Mouse (Mus musculus): ENCODE data around the gene Plxdc2. TPM values are rescaled to one million over a fixed set of nuclear protein-coding genes. Genes with fewer than 3 reads are reported as not detected.

Gene Plxdc2
- total RNA-seq, 2 experiments from 2014 or later, result 0.29 to 0.52 TPM

DNA sequence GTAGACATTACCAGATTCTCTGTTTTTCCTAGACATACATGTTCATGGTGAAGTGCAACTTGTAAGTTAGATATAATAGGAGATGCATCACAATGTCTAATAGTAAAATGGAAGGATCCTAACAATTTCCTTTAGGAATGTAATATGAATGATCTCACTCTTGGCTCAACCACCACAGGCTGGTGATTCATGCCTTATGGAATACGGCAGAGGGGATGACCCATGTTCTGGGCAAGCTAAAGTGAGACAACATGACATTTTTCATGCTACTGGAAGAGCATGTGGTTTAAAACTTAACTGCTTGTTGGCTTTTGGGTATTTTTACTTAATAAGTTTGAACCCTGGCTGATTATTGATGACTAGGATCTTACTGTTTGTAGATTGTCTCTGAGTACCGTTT lies 50.4 kb downstream of the Plxdc2 start:
- ATAC-seq (replicated peaks; ENCODE audit: poor library complexity), result no peak

- no peak for ATAC-seq (replicated peaks; ENCODE audit: poor library complexity)
These were observed 58.4 kb downstream of the Plxdc2 start for GRCm38 (mm10) chr2:16414340-16414976.

DNA sequence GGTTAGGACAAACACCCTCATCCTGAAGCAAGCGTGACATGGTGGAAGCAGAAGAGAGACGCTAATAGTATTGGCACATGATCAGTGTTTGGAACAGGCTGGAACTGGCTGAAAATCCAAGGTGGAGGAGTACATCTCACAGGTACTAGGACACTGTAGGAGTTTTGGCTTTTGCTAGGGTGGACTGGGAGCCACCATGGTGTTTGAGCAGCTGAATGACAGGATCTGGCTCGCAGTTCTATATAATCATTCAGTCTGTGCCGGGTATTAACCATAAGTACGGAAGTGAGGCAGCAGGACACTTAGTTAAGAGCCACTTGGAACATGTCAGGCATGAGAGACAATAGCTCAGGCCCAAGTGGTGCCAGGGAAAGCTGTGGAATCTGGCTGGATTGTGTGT lies 82.9 kb downstream of the Plxdc2 start:
- no peak for ATAC-seq (replicated peaks; ENCODE audit: poor library complexity)

GRCm38 (mm10) chr2:16442643-16443042 lies 86.5 kb downstream of the Plxdc2 start:
- ATAC-seq (replicated peaks; ENCODE audit: poor library complexity), result no peak

DNA sequence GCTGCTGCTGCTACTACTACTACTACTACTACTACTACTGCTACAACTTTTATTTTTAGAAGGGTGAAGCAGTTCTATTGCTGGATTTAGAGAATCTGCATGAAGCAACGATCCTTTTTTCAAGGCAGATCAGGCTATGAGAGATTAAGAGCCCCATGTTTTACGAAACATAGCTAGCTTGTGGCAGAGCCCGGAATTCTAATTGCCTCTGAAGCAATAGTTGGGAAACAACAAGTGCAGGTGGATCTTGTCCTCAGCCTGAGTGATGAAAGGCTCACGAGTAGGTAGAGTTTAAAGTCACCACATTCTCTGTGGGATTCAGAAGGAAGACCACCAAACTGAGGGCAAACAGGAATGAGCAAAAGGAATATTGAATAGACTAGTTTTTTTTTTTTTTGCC lies 91.8 kb downstream of the Plxdc2 start:
- ATAC-seq (replicated peaks; ENCODE audit: poor library complexity), result no peak

- ATAC-seq (replicated peaks; ENCODE audit: poor library complexity), result no peak
These were observed 94.9 kb downstream of the Plxdc2 start for GRCm38 (mm10) chr2:16450838-16451665.

DNA sequence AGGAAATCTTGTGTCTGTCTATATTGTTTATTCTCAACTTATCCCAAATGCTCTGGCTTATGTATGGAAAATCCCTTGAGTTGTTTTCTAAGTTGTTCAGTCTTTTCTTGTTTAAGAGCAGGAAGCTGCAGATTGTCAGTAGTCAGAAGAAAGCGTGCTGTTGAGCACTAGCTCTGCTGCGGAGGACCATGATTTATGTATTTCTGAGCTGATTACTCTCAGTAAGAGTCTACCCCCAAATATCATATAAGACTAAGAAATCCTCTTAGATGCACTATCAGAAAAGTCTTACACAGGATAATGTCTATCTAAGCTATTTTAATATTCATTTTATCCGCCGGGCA lies 95.5 kb downstream of the Plxdc2 start:
- ATAC-seq (replicated peaks; ENCODE audit: poor library complexity), result no peak

DNA sequence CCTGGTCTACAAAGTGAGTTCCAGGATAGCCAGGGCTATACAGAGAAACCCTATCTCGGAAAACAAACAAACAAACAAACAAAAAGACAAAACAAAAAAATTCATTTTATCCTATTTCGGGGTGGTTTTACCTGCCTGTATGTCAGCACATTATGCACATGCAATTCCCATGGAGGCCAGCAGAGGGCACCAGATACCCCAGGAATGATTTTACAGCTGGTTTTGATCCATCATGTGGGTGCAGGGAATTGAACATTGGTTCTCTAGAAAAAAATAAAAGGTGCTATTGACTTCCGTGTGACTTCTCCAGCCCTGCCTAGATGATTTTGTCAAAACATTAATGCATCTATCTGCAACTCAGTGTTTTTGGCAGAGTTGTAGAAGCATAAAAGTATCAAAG lies 96.0 kb downstream of the Plxdc2 start:
- peak; percentile 46; the same call in 1 of the 2 replicates for ATAC-seq (replicated peaks; ENCODE audit: poor library complexity)

DNA sequence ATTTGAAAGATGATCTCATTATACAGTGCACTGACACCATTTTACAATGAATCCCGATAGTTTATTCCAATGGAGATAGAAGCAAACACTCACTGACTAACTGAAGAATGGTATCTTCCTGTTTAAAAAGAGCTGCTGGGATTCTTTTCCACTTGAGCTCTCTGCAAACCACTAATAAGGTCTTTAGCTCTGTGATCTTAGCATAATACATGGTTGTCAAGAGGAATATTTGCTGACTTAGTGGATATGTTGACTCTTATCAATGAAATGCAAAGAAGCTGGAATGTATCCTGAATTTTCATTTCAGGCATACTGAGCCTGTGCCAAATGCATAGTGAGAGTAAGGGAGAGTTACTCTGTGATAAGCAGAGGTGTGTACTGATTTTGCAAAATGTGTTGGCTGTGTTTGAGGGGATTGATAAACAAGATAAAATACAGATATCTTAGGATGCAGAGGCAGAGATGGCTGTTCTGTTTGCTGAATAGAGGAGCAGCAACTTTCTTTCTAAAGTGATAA lies 100.2 kb downstream of the Plxdc2 start:
- no peak for ATAC-seq (replicated peaks; ENCODE audit: poor library complexity)

- ATAC-seq (replicated peaks; ENCODE audit: poor library complexity), result no peak
These were observed 103.4 kb downstream of the Plxdc2 start for GRCm38 (mm10) chr2:16459490-16459889.

- ATAC-seq (replicated peaks; ENCODE audit: poor library complexity), result no peak
These were observed 114.0 kb downstream of the Plxdc2 start for GRCm38 (mm10) chr2:16470099-16470498.

- no peak for ATAC-seq (replicated peaks; ENCODE audit: poor library complexity)
These were observed 127.8 kb downstream of the Plxdc2 start for GRCm38 (mm10) chr2:16483943-16484342.

DNA sequence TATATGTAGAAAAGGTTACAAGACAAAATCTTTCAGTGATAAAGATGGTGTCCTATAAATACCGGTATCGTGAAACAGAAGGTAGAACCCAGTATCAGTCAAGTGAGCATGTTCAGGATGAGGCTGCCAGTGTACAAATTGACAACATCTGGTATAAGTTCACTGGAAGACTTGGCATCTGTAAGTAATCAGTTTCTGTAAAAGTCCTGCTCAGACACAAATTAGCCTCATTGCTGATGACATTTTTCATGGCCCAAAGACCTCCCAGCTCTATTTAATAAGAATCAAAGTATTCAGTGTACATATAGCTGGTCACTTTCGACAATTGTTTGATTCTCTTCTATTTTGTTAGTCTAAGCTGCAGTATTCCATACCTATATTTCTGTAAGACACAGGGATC lies 129.9 kb downstream of the Plxdc2 start:
- ATAC-seq (replicated peaks; ENCODE audit: poor library complexity), result no peak

DNA sequence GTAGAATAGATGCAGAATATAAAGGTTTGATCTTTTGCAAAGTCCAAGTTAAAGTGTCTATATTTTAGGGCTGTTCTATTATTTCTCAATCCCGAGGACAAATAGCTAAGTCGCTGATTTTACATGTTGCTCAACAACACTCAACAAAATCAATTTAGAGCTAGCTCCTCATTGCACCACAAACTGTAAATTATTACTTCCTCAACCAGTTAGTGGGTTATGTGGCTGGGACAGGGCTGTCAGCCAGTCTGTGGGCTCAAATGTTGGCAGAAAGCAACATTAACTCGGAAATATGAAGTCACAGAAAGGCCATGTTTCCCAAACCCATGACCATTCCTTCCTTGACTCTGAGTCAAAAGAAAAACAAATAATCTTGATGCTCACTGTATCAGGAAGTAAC lies 135.1 kb downstream of the Plxdc2 start:
- peak; percentile 99 for ATAC-seq (replicated peaks; ENCODE audit: poor library complexity)

- ATAC-seq (replicated peaks; ENCODE audit: poor library complexity), result no peak
These were observed 146.7 kb downstream of the Plxdc2 start for GRCm38 (mm10) chr2:16502843-16503242.

GRCm38 (mm10) chr2:16507540-16508230 lies 151.6 kb downstream of the Plxdc2 start:
- ATAC-seq (replicated peaks; ENCODE audit: poor library complexity), result no peak

- no peak for ATAC-seq (replicated peaks; ENCODE audit: poor library complexity)
These were observed 162.0 kb downstream of the Plxdc2 start for GRCm38 (mm10) chr2:16518148-16518547.

DNA sequence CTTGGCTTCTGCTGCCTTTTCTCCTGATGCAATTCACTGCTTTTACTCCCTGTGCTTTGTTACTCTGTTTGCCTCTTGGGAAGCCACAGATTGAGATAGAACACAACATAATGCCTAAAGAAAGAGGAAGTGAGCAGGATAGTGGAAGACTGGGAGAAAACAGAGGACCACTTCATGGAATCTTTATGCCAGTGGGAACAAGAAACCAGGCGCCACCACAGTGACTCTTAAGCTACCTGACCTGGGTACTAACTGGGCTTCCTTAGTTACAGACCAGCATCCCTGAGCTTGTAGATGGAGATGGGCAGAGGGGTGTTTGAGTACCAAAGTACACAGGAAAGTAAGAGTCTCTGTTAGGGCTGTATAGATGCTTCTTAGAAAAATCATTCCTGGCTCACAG lies 167.3 kb downstream of the Plxdc2 start:
- no peak for ATAC-seq (replicated peaks; ENCODE audit: poor library complexity)

DNA sequence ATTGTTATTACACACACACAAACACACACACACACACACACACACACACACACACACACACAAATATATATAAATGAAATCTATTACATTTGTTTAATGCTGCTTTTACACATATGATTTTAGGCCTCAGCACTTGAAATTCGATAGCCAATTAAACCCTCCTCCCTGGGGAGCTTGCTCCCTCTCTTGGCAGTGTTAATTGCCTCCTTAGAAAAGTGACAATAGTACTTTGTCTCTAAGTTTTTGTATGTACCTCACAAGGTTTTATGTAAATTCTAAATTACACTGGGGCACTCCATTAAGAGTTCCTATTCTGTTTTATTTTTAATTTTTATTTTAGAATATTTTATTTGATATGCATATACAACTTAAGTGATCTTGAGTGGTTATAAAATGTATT lies 176.1 kb downstream of the Plxdc2 start:
- no peak for ATAC-seq (replicated peaks; ENCODE audit: poor library complexity)

DNA sequence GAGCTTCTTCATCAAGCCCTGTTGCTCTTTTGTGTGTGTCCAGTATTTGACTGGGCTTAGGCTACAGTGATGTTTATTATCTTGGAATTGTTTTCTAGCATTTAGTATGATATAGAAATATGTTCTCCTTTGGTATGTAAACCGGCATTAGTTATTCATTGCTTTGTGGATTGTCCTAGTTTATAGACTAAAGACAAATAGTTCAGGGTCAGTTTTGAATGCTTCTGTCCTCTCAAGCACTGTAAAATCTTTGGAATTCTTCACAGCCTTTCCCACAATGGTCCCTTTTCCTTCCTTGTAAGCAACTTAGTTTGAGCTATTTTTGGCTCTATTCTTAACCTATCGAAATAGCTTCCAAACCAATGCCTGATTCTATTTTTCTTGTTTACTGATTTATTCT lies 178.5 kb downstream of the Plxdc2 start:
- no peak for ATAC-seq (replicated peaks; ENCODE audit: poor library complexity)

DNA sequence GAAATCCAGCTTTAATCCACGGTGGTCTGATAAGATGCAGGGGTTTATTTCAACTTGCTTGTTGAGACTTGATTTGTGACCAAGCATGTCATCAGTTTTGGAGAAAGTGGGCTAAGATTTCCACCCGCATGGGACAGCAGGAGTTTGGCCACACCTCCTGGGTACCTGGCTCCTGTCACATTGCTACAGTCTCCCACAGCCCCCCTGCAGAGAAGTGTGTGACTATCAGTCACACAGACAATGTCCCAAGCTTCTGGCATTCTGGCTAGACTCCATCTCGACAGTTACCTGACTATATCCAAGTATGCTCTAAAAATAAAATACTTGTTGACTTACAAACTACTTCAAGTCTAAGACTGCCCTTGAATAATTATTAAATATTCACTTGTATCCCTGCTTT lies 185.1 kb downstream of the Plxdc2 start:
- ATAC-seq (replicated peaks; ENCODE audit: poor library complexity), result no peak

GRCm38 (mm10) chr2:16545207-16545606 lies 189.1 kb downstream of the Plxdc2 start:
- ATAC-seq (replicated peaks; ENCODE audit: poor library complexity), result no peak

Data from megakaryocyte progenitor cell, adult 5-6 weeks (primary cell).